Mouse (Mus musculus) lung, adult 2 months (tissue): ENCODE data around the gene Utp18. TPM values are rescaled to one million over a fixed set of nuclear protein-coding genes. Genes with fewer than 3 reads are reported as not detected.

Source experiments
- DNase-seq: peaks from one replicate; pipeline ENCODE4 v3.0.0; 2022
- H3K4me1 ChIP-seq: fragments of 200-500 bp; 2 replicates; pipeline ENCODE4 v1.6.1; 2011; ENCODE audit warnings: low read length; ENCODE audit not compliant: control insufficient read depth, insufficient read depth
- H3K4me3 ChIP-seq: fragments of 200-500 bp; replicated peaks from 2 replicates; pipeline ENCODE3; 2011; ENCODE audit warnings: low read depth, mild to moderate bottlenecking, control low read depth, low read length; ENCODE audit errors: extremely low read depth
- CTCF ChIP-seq: fragments of 200-500 bp; IDR thresholded peaks from 2 replicates; pipeline ENCODE4 v1.5.1; 2011; ENCODE audit warnings: mild to moderate bottlenecking, low read length, control low read depth; ENCODE audit not compliant: insufficient read depth
- POLR2A ChIP-seq: fragments of 200-500 bp; IDR thresholded peaks from 2 replicates; pipeline ENCODE4 v1.6.1; 2011; ENCODE audit warnings: low read depth, mild to moderate bottlenecking, control low read depth, low read length, borderline replicate concordance; ENCODE audit errors: extremely low read depth
- WGBS: fragments of 180-500 bp; shearing (Covaris S2); methylation state at CpG from one replicate; pipeline ENCODE4 v1.1.7; 2018; 5-methylcytosine and 5-hydroxymethylcytosine counted together
- polyA plus RNA-seq: library from polyadenylated mRNA; depleted of rRNA; stranded (reverse); fragments of >200 nt; gene quantifications from 2 replicates; pipeline ENCODE4 v1.2.3, GENCODE M21; 2012

The Utp18 gene
- polyA plus RNA-seq, 1 experiment, result 2.5 TPM

GRCm38 (mm10) chr11:93884901-93885571 is 530 bp downstream of the Utp18 start:
- DNase-seq, result no peak
- no peak for TF ChIP-seq CTCF
- TF ChIP-seq POLR2A, result no peak
- 1% methylated on average over 81 of the region's 81 CpGs for WGBS
- H3K4me1 ChIP-seq, result peaks cover 7% of the 10 kb centered on the region; the same call in 1 of the 2 replicates
- peak overlapping the region; percentile 99 for H3K4me3 ChIP-seq

GRCm38 (mm10) chr11:93884068-93884467 is 1.5 kb downstream of the Utp18 start:
- WGBS, result 73% methylated on average over 4 of the region's 4 CpGs
- H3K4me1 ChIP-seq, result peaks cover 7% of the 10 kb centered on the region; the same call in 1 of the 2 replicates
- TF ChIP-seq POLR2A (no peak), CTCF (no peak)
- no peak for DNase-seq
- H3K4me3 ChIP-seq, result no peak overlapping the region

GRCm38 (mm10) chr11:93862638-93863037 is 22.9 kb downstream of the Utp18 start:
- no peak for TF ChIP-seq CTCF
- TF ChIP-seq POLR2A, result no peak
- 91% methylated on average over 1 of the region's 1 CpGs for WGBS
- Histone ChIP-seq H3K4me1 (no peaks in the 10 kb centered on the region), H3K4me3 (no peak overlapping the region)
- no peak for DNase-seq

- H3K4me3 ChIP-seq, result no peak overlapping the region
- no peak for DNase-seq
- H3K4me1 ChIP-seq, result no peaks in the 10 kb centered on the region
- TF ChIP-seq POLR2A, result no peak
- no peak for TF ChIP-seq CTCF
- 91% methylated on average over 4 of the region's 4 CpGs for WGBS
These were observed 23.4 kb downstream of the Utp18 start for GRCm38 (mm10) chr11:93862045-93862623.

- WGBS, result 85% methylated on average over 2 of the region's 2 CpGs
- Histone ChIP-seq H3K4me3 (no peak overlapping the region), H3K4me1 (no peaks in the 10 kb centered on the region)
- TF ChIP-seq POLR2A (no peak), CTCF (no peak)
- DNase-seq, result no peak
These were observed 24.4 kb downstream of the Utp18 start for GRCm38 (mm10) chr11:93861193-93861592.

- DNase-seq, result no peak
- Histone ChIP-seq H3K4me3 (no peak overlapping the region), H3K4me1 (no peaks in the 10 kb centered on the region)
- TF ChIP-seq CTCF, result no peak
- no peak for TF ChIP-seq POLR2A
- 79% methylated on average over 1 of the region's 1 CpGs for WGBS
These were observed 24.9 kb downstream of the Utp18 start for GRCm38 (mm10) chr11:93860540-93861172.

- WGBS, result 3% methylated on average over 6 of the region's 6 CpGs
- DNase-seq, result peak; percentile 61
- TF ChIP-seq POLR2A (no peak), CTCF (peak; percentile 75)
- Histone ChIP-seq H3K4me1 (no peaks in the 10 kb centered on the region), H3K4me3 (no peak overlapping the region)
These were observed 29.1 kb downstream of the Utp18 start for GRCm38 (mm10) chr11:93856284-93856955.

GRCm38 (mm10) chr11:93852546-93852945 is 33.0 kb downstream of the Utp18 start:
- WGBS, result 76% methylated on average over 3 of the region's 3 CpGs
- Histone ChIP-seq H3K4me1 (no peaks in the 10 kb centered on the region), H3K4me3 (no peak overlapping the region)
- DNase-seq, result no peak
- TF ChIP-seq POLR2A (no peak), CTCF (no peak)

GRCm38 (mm10) chr11:93847342-93847741 is 38.2 kb downstream of the Utp18 start:
- WGBS, result 58% methylated on average over 2 of the region's 2 CpGs
- Histone ChIP-seq H3K4me1 (no peaks in the 10 kb centered on the region), H3K4me3 (no peak overlapping the region)
- no peak for DNase-seq
- TF ChIP-seq POLR2A (no peak), CTCF (no peak)
